ENCODE assay signal across 17 mouse cellular contexts in the genomic region with DNA sequence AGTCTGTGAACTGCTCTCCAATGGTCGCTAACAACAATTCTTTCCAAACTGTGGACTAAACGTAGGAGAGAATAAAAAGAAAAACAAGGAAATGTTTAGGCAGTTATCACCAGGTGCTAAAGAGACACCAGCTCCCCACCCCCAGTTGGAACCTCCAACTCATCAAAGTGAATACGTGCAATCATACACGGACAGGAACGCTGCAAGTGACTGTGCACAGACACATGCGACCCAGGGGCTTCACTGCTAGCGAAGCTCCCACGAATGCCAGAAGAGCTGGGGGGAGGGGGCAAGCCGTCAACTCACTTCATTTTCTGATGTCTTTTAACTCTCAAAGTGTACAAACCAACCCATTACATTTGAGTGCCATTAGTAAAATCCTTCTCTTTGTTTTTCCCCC. TPM values are rescaled to one million over a fixed set of nuclear protein-coding genes. Genes with fewer than 3 reads are reported as not detected.
"Had no signal": no experiment of that assay in that cellular context is flagged by ENCODE, and none has a peak within 500 bp of the region (broad histone marks: within the 10 kb centered on the region; RNA-seq: fewer than 3 reads in every experiment).

No protein-coding gene starts in this region.

- H3K36me3 ChIP-seq: liver, embryonic 13.5 days; stomach, embryonic 15.5 days had no signal

- H3K27me3 ChIP-seq: liver, embryonic 13.5 days; midbrain, embryonic 12.5 days; neural tube, embryonic 13.5 days; stomach, embryonic 15.5 days had no signal

- H3K27ac ChIP-seq: kidney, postnatal 0 days; layer of hippocampus, adult 2 months; left cerebral cortex, adult 2 months; liver, embryonic 13.5 days; midbrain, embryonic 12.5 days; neural tube, embryonic 13.5 days; stomach, embryonic 15.5 days had no signal

- H3K9ac ChIP-seq: liver, embryonic 13.5 days; midbrain, embryonic 12.5 days; neural tube, embryonic 13.5 days; stomach, embryonic 15.5 days had no signal

- H3K4me1 ChIP-seq: stomach, embryonic 15.5 days had no signal

- H3K4me3 ChIP-seq: layer of hippocampus, adult 2 months; left cerebral cortex, adult 2 months; liver, embryonic 13.5 days; midbrain, embryonic 12.5 days; neural tube, embryonic 13.5 days; stomach, embryonic 15.5 days had no signal

- DNase-seq: kidney, adult 2 months; layer of hippocampus, adult 9-11 months; liver, embryonic 13.5 days; lung, adult 2 months; lung, postnatal 14 days; lung, postnatal 4 days; retina, postnatal 1 day; right cerebral cortex, postnatal 25 days; spleen, adult 18-20 months had no signal

RNA-seq across cellular contexts. Expression of gene Gpr27, which starts 56.4 kb away (rescaled TPM):
- total RNA-seq: megakaryocyte-erythroid progenitor cell, adult 5-6 weeks; neutrophil, adult 5-6 weeks had no signal
